Mouse (Mus musculus) heart, adult 10 weeks (tissue): Measurements from ENCODE around the gene Gm8797. TPM values are rescaled to one million over a fixed set of nuclear protein-coding genes. Genes with fewer than 3 reads are reported as not detected.

Experiments used
- polyA plus RNA-seq: library from polyadenylated mRNA; stranded (reverse); fragments of 350-450 nt; fragmentation: Illumina TruSeq; extraction: RNeasy Lipid Tissue Mini Kit (QIAGEN cat#74804); gene quantifications from one replicate; pipeline ENCODE4 v1.2.3, GENCODE M21; 2014; ENCODE audit warnings: low read depth, low replicate concordance

The Gm8797 gene
- polyA plus RNA-seq = not detected

GRCm38 (mm10) chr3:5750506-5750905 lies at the start of gene Gm8797:
Gene Gm8797, plus strand, starts transcription at chr3:5750806.

